Mouse (Mus musculus) CD4-positive, CD25-positive, alpha-beta regulatory T cell, adult 9 weeks (primary cell): ENCODE data around the gene Whrn. TPM values are rescaled to one million over a fixed set of nuclear protein-coding genes. Genes with fewer than 3 reads are reported as not detected.

ENCODE experiments used
- polyA plus RNA-seq: library from polyadenylated mRNA; unstranded; fragments of 100-300 nt; shearing (Covaris generic); gene quantifications from one replicate; pipeline ENCODE4 v1.2.1, GENCODE M21; 2017

The Whrn gene
- 2.6 TPM for polyA plus RNA-seq

GRCm38 (mm10) chr4:63495915-63496278 is at the start of gene Whrn:
Gene Whrn (minus strand): TSS chr4:63495991.

DNA sequence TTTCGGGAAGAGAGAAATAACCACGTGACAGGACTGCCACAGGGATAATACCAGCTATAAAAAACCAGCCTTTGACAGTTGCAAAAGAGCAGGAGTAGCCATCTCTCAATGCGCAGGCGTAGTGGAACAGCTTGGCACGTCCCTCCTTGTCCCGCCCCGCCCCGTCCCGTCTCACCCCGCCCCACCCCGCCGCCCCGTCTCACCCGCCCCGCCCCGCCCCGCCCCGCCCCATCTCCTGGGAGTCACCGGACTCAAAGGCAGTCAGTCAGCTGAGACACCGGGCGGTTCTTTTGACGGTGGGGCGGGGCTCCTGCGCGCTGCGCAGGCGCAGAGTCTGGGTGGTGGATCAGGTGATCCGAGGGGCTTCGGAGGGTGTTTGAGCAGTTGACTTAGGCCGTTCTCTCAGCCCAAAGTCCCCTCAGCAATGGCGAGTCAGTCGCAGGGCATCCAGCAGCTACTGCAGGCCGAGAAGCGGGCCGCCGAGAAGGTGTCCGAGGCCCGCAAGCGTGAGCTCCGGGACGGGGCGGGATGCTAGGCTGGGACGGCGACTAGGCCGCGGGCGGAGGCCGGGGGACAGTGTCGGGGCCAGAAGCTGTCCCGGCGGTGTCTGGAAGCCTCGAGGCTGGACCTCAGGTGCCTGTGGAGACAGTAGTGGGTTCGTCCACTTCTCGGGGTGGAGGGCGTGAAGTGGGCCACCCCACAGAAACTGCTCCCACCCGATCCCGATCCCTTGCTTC is 48.9 kb upstream of the Whrn start, which contains the start of gene Atp6v1g1:
Gene Atp6v1g1, plus strand, starts transcription at position 279 of the 737 bp plus-strand sequence.

GRCm38 (mm10) chr4:63403040-63403959 is 92.5 kb downstream of the Whrn start, which contains the start of gene Akna:
Gene Akna (minus strand): TSS chr4:63403354.

Other genes with a start within 250 kb of the Whrn start
- not detected for gene Orm1, start 151.4 kb downstream of the Whrn start, polyA plus RNA-seq
- gene Orm3, start 139.8 kb downstream of the Whrn start, polyA plus RNA-seq: 0.41 TPM
- 0.81 TPM for gene Orm2, start 133.5 kb downstream of the Whrn start, polyA plus RNA-seq
- gene Akna, start 92.6 kb downstream of the Whrn start, polyA plus RNA-seq: 423 TPM
- gene Atp6v1g1, start 48.8 kb upstream of the Whrn start, polyA plus RNA-seq: 155 TPM
- gene Tmem268, start 62.8 kb upstream of the Whrn start, polyA plus RNA-seq: 32.2 TPM
- not detected for gene Gm11213, start 109.3 kb upstream of the Whrn start, polyA plus RNA-seq
- gene Tex48, start 126.4 kb upstream of the Whrn start, polyA plus RNA-seq: not detected
- gene Gm11214, start 167.4 kb upstream of the Whrn start, polyA plus RNA-seq: not detected
- 0.14 TPM for gene Tnfsf15, start 249.1 kb upstream of the Whrn start, polyA plus RNA-seq